Mouse (Mus musculus) c-Kit-positive CD71-positive TER-119-negative erythroid progenitor cells, embryonic 14.5 days (primary cell): ENCODE measurements around the gene Vmn1r115.
"Not testable (repeated sequence)": the region's sequence is repeated elsewhere in the genome, so short reads cannot be mapped to it uniquely, and the experiment has no call there.

Experiments
- DNase-seq: peaks from one replicate; pipeline ENCODE4 v3.0.0-alpha.2; 2013; ENCODE audit warnings: low read depth

Gene Vmn1r115

GRCm38 (mm10) chr7:20844885-20845284 is at the start of gene Vmn1r115:
Gene Vmn1r115, minus strand, starts transcription at chr7:20844985.
- DNase-seq = not testable (repeated sequence)

- not testable (repeated sequence) for DNase-seq
Observed at GRCm38 (mm10) chr7:20884021-20884420, 39.2 kb upstream of the Vmn1r115 start, which contains the start of gene Vmn1r117. Gene Vmn1r117, minus strand, starts transcription at chr7:20884121.

- not testable (repeated sequence) for DNase-seq
Observed at GRCm38 (mm10) chr7:20871956-20872355, 27.2 kb upstream of the Vmn1r115 start, which contains the start of gene Vmn1r116. Gene Vmn1r116, plus strand, starts transcription at chr7:20872256.

- not testable (repeated sequence) for DNase-seq
Observed at GRCm38 (mm10) chr7:20812086-20812485, 32.7 kb downstream of the Vmn1r115 start, which contains the start of gene Vmn1r114. Gene Vmn1r114, minus strand, starts transcription at chr7:20812186.
